Mouse (Mus musculus) brain, embryonic 14.5 days (tissue): ENCODE measurements around the gene Cpeb3. TPM values are rescaled to one million over a fixed set of nuclear protein-coding genes. Genes with fewer than 3 reads are reported as not detected.
"Not testable (repeated sequence)": the region's sequence is repeated elsewhere in the genome, so short reads cannot be mapped to it uniquely, and the experiment has no call there.

Source experiments
- DNase-seq: peaks from one replicate; pipeline ENCODE4 v3.0.0-alpha.2; 2011; ENCODE audit warnings: low read depth
- CTCF ChIP-seq: fragments of 200-500 bp; IDR thresholded peaks from 2 replicates; pipeline ENCODE4 v1.5.1; 2012; ENCODE audit warnings: inconsistent platforms, mild to moderate bottlenecking, moderate library complexity, borderline replicate concordance; ENCODE audit not compliant: insufficient read depth, insufficient read length; ENCODE audit errors: extremely low read depth
- POLR2A ChIP-seq: fragments of 200-500 bp; IDR thresholded peaks from 2 replicates; pipeline ENCODE4 v1.6.1; 2012; ENCODE audit warnings: mild to moderate bottlenecking, inconsistent platforms, borderline replicate concordance; ENCODE audit not compliant: poor library complexity, insufficient read depth, insufficient read length, severe bottlenecking; ENCODE audit errors: extremely low read depth
- polyA plus RNA-seq: library from polyadenylated mRNA; depleted of rRNA; stranded (reverse); fragments of >200 nt; gene quantifications from 2 replicates; pipeline ENCODE4 v1.2.3, GENCODE M21; 2012

The Cpeb3 gene
- polyA plus RNA-seq, 1 experiment, result 20.9 TPM

- TF ChIP-seq CTCF (no peak), POLR2A (no peak)
- DNase-seq, result no peak
Measured at GRCm38 (mm10) chr19:37093181-37093580, 115.2 kb downstream of the Cpeb3 start.

- DNase-seq, result peak; percentile 67
- TF ChIP-seq POLR2A (no peak), CTCF (no peak)
Measured at GRCm38 (mm10) chr19:37090146-37091061, 118.0 kb downstream of the Cpeb3 start.

GRCm38 (mm10) chr19:37088043-37088748, 120.2 kb downstream of the Cpeb3 start:
- DNase-seq, result no peak

GRCm38 (mm10) chr19:37084546-37084945, 123.9 kb downstream of the Cpeb3 start:
- no peak for TF ChIP-seq CTCF
- TF ChIP-seq POLR2A, result no peak

More at GRCm38 (mm10) chr19:37088043-37088748, 120.2 kb downstream of the Cpeb3 start:
- TF ChIP-seq CTCF (no peak), POLR2A (no peak)

GRCm38 (mm10) chr19:37081467-37081866, 126.9 kb downstream of the Cpeb3 start:
- TF ChIP-seq POLR2A, result no peak
- TF ChIP-seq CTCF, result 0 out of 2 replicates have a peak, but pooled peaks have one; percentile 1
- DNase-seq, result no peak

More at GRCm38 (mm10) chr19:37084546-37084945, 123.9 kb downstream of the Cpeb3 start:
- no peak for DNase-seq

- no peak for DNase-seq
- no peak for TF ChIP-seq CTCF
- no peak for TF ChIP-seq POLR2A
Measured at GRCm38 (mm10) chr19:37079151-37079550, 129.2 kb downstream of the Cpeb3 start.

GRCm38 (mm10) chr19:37078571-37078970, 129.8 kb downstream of the Cpeb3 start:
- DNase-seq, result no peak
- TF ChIP-seq POLR2A (no peak), CTCF (no peak)

- no peak for TF ChIP-seq CTCF
- TF ChIP-seq POLR2A, result no peak
- DNase-seq, result no peak
Measured at GRCm38 (mm10) chr19:37078064-37078463, 130.3 kb downstream of the Cpeb3 start.

- DNase-seq, result not testable (repeated sequence)
Measured at GRCm38 (mm10) chr19:37077258-37077657, 131.1 kb downstream of the Cpeb3 start.

GRCm38 (mm10) chr19:37076646-37077045, 131.8 kb downstream of the Cpeb3 start:
- DNase-seq, result no peak
- TF ChIP-seq CTCF (no peak), POLR2A (no peak)

GRCm38 (mm10) chr19:37076116-37076515, 132.3 kb downstream of the Cpeb3 start:
- DNase-seq, result no peak
- no peak for TF ChIP-seq POLR2A
- no peak for TF ChIP-seq CTCF
